In genomic region chr3:142935949-142936348, GRCm38 (mm10) we compare ENCODE assay signal across 14 mouse cellular contexts. TPM values are rescaled to one million over a fixed set of nuclear protein-coding genes. Genes with fewer than 3 reads are reported as not detected.
DNase-seq lines count a peak whose midpoint lies in the region; ATAC-seq and TF ChIP-seq lines count a peak whose summit lies in the region.
"Had no signal": no experiment of that assay in that cellular context is flagged by ENCODE, and none has a peak within 500 bp of the region (broad histone marks: within the 10 kb centered on the region; RNA-seq: fewer than 3 reads in every experiment).

No protein-coding gene starts in this region.

- H3K27me3 ChIP-seq in liver, embryonic 11.5 days (replicated peaks; ENCODE audit: control insufficient read depth, insufficient read depth, low read length): no peaks in the 10 kb centered on the region
- H3K27me3 ChIP-seq in heart, postnatal 0 days (ENCODE audit: control insufficient read depth, insufficient read depth, low read length): no peaks in the 10 kb centered on the region

- H3K4me3 ChIP-seq in liver, embryonic 11.5 days (ENCODE audit: low read depth, low read length): no peak overlapping the region
- no peak overlapping the region for H3K4me3 ChIP-seq in heart, postnatal 0 days (ENCODE audit: low read depth, low read length)
- H3K4me3 ChIP-seq: limb, embryonic 10.5 days had no signal

- ATAC-seq in liver, embryonic 11.5 days (replicated peaks; ENCODE audit: low FRiP score): peak; percentile 56; the same call in 1 of the 2 replicates
- ATAC-seq in heart, postnatal 0 days (ENCODE audit: insufficient read depth, low read depth): peak; percentile 73
- ATAC-seq: activated CD4-positive, CD25-positive, alpha-beta regulatory T cell, adult 4 months; forebrain, embryonic 16.5 days had no signal

- H3K4me1 ChIP-seq in liver, embryonic 11.5 days (replicated peaks; ENCODE audit: control insufficient read depth, insufficient read depth, low read length): no peaks in the 10 kb centered on the region
- no peaks in the 10 kb centered on the region for H3K4me1 ChIP-seq in heart, postnatal 0 days (ENCODE audit: control insufficient read depth, insufficient read depth)
- H3K4me1 ChIP-seq: limb, embryonic 10.5 days had no signal

- H3K4me2 ChIP-seq in liver, embryonic 11.5 days: peak overlapping the region; percentile 12; the same call in 1 of the 2 replicates
- H3K4me2 ChIP-seq in heart, postnatal 0 days (ENCODE audit: low read depth, low read length): peak overlapping the region; percentile 40
- H3K4me2 ChIP-seq: hindbrain, embryonic 14.5 days had no signal

- H3K9me3 ChIP-seq in liver, embryonic 11.5 days (ENCODE audit: control insufficient read depth, low read length): no peaks in the 10 kb centered on the region
- H3K9me3 ChIP-seq in heart, postnatal 0 days (replicated peaks; ENCODE audit: control insufficient read depth, low read length): no peaks in the 10 kb centered on the region
- H3K9me3 ChIP-seq: limb, embryonic 10.5 days had no signal

- H3K36me3 ChIP-seq in liver, embryonic 11.5 days (ENCODE audit: control insufficient read depth, insufficient read depth, low read length): no peaks in the 10 kb centered on the region
- H3K36me3 ChIP-seq in heart, postnatal 0 days (replicated peaks; ENCODE audit: control insufficient read depth, insufficient read depth, low read length): no peaks in the 10 kb centered on the region
- H3K36me3 ChIP-seq: limb, embryonic 10.5 days had no signal

- no peak overlapping the region for H3K9ac ChIP-seq in liver, embryonic 11.5 days (ENCODE audit: low read depth, low read length)
- no peak overlapping the region for H3K9ac ChIP-seq in heart, postnatal 0 days (replicated peaks; ENCODE audit: low read depth, low read length)
- H3K9ac ChIP-seq: hindbrain, embryonic 14.5 days had no signal

- TF ChIP-seq CTCF in heart, postnatal 0 days (IDR thresholded peaks at IDR 0.05; ENCODE audit: low read depth): no peak

- 52% methylated on average over 5 of the region's 5 CpGs for WGBS in liver, embryonic 11.5 days
- 46% methylated on average over 5 of the region's 5 CpGs for WGBS in heart, postnatal 0 days

- no peak for TF ChIP-seq EP300 in heart, postnatal 0 days (IDR thresholded peaks at IDR 0.05; ENCODE audit: low read depth)

- H3K27ac ChIP-seq in liver, embryonic 11.5 days (ENCODE audit: low read depth, low read length): no peak overlapping the region
- no peak overlapping the region for H3K27ac ChIP-seq in heart, postnatal 0 days (ENCODE audit: low read depth)
- H3K27ac ChIP-seq: hindbrain, embryonic 14.5 days; limb, embryonic 10.5 days had no signal

- DNase-seq in liver, embryonic 11.5 days (ENCODE audit: low spot score): no peak
- DNase-seq in liver: no peak
- DNase-seq in heart, postnatal 0 days (ENCODE audit: low spot score): peak; percentile 28
- peak; percentile 51 for DNase-seq in lung, postnatal 10 days
- peak; percentile 52 for DNase-seq in testis, postnatal 10 days (ENCODE audit: low spot score)
- DNase-seq in cerebellum, postnatal 25 days: no peak
- no peak for DNase-seq in layer of hippocampus, postnatal 36 days
- DNase-seq in right cerebral cortex, postnatal 10 days (ENCODE audit: low spot score in 2 of 2): no peak
- DNase-seq: kidney, postnatal 14 days; right cerebral cortex, adult 18-20 months had no signal

RNA-seq across cellular contexts. Expression of gene Pkn2, which starts 54.1 kb away (rescaled TPM):
- 42.7 and 43.6 TPM in 2 replicates for polyA plus RNA-seq in liver, embryonic 11.5 days (2014; fragmentation: Nextera tagmentation; extraction: Ambion mirVana)
- total RNA-seq in heart, postnatal 0 days (2014; rRNA removed; ENCODE audit: low replicate concordance): 40.0 and 56.4 TPM in 2 replicates
- polyA plus RNA-seq in heart, postnatal 0 days (2015; fragmentation: Nextera tagmentation; extraction: Ambion mirVana): 30.8 and 34.3 TPM in 2 replicates
- total RNA-seq in layer of hippocampus, postnatal 36 days (2021): 10 to 100 TPM; 30.5 to 36.9 TPM

Comparison
In these comparisons a context has a peak if more than half of its experiments do, and no peak if none do; other contexts are left out.
1. DNase-seq: peak in heart, postnatal 0 days (single experiment), lung, postnatal 10 days (single experiment) and testis, postnatal 10 days (single experiment); none in liver, embryonic 11.5 days (single experiment), liver (single experiment), cerebellum, postnatal 25 days (0 of 2), layer of hippocampus, postnatal 36 days (0 of 2) and right cerebral cortex, postnatal 10 days (0 of 2).